ENCODE assay signal across 10 mouse cellular contexts in genomic region chr7:99217338-99218074, GRCm38 (mm10). TPM values are rescaled to one million over a fixed set of nuclear protein-coding genes. Genes with fewer than 3 reads are reported as not detected.
DNase-seq lines count a peak whose midpoint lies in the region; ATAC-seq and TF ChIP-seq lines count a peak whose summit lies in the region.
"Had no signal": no experiment of that assay in that cellular context is flagged by ENCODE, and none has a peak within 500 bp of the region (broad histone marks: within the 10 kb centered on the region; RNA-seq: fewer than 3 reads in every experiment).

No protein-coding gene starts in this region.

- no peak overlapping the region for H3K9ac ChIP-seq in intestine, embryonic 16.5 days (ENCODE audit: low read depth, low read length)
- H3K9ac ChIP-seq in intestine, embryonic 15.5 days, result no peak overlapping the region
- no peak overlapping the region for H3K9ac ChIP-seq in heart, embryonic 13.5 days
- H3K9ac ChIP-seq in stomach, embryonic 15.5 days, result no peak overlapping the region

- no peaks in the 10 kb centered on the region for H3K36me3 ChIP-seq in intestine, embryonic 16.5 days (ENCODE audit: control insufficient read depth, insufficient read depth, low read length)
- no peaks in the 10 kb centered on the region for H3K36me3 ChIP-seq in intestine, embryonic 15.5 days
- H3K36me3 ChIP-seq in heart, embryonic 13.5 days, result no peaks in the 10 kb centered on the region
- H3K36me3 ChIP-seq in stomach, embryonic 15.5 days, result no peaks in the 10 kb centered on the region

- H3K4me2 ChIP-seq in intestine, embryonic 16.5 days (ENCODE audit: low read depth, low read length), result no peak overlapping the region
- no peak overlapping the region for H3K4me2 ChIP-seq in intestine, embryonic 15.5 days (replicated peaks)
- no peak overlapping the region for H3K4me2 ChIP-seq in heart, embryonic 13.5 days
- no peak overlapping the region for H3K4me2 ChIP-seq in stomach, embryonic 15.5 days

- TF ChIP-seq POLR2A in brain, embryonic 14.5 days (IDR thresholded peaks at IDR 0.05; ENCODE audit: borderline replicate concordance, extremely low read depth, insufficient read depth, insufficient read length, poor library complexity, severe bottlenecking), result no peak

- no peak for TF ChIP-seq CTCF in brain, embryonic 14.5 days (IDR thresholded peaks at IDR 0.05; ENCODE audit: borderline replicate concordance, extremely low read depth, insufficient read depth, insufficient read length)

- H3K27ac ChIP-seq in intestine, embryonic 16.5 days (ENCODE audit: low read length), result peak overlapping the region; percentile 94
- H3K27ac ChIP-seq in intestine, embryonic 15.5 days, result no peak overlapping the region
- H3K27ac ChIP-seq in heart, embryonic 13.5 days (replicated peaks), result peak overlapping the region; percentile 83
- H3K27ac ChIP-seq in stomach, embryonic 15.5 days, result no peak overlapping the region

- H3K9me3 ChIP-seq in intestine, embryonic 16.5 days (ENCODE audit: control insufficient read depth, low read length), result no peaks in the 10 kb centered on the region
- no peaks in the 10 kb centered on the region for H3K9me3 ChIP-seq in intestine, embryonic 15.5 days
- no peaks in the 10 kb centered on the region for H3K9me3 ChIP-seq in heart, embryonic 13.5 days
- no peaks in the 10 kb centered on the region for H3K9me3 ChIP-seq in stomach, embryonic 15.5 days

- ATAC-seq in intestine, embryonic 16.5 days, result no peak
- no peak for ATAC-seq in intestine, embryonic 15.5 days
- ATAC-seq in heart, embryonic 13.5 days (ENCODE audit: extremely low read depth, insufficient number of reproducible peaks, low FRiP score, low TSS enrichment), result peak; percentile 69; the same call in 1 of the 2 replicates
- peak; percentile 62; the same call in 1 of the 2 replicates for ATAC-seq in stomach, embryonic 15.5 days (ENCODE audit: insufficient read depth, low FRiP score, low read depth)
- ATAC-seq: Patski had no signal

- WGBS in intestine, embryonic 16.5 days, result 65% methylated on average over 3 of the region's 3 CpGs
- WGBS in intestine, embryonic 15.5 days, result 71% methylated on average over 3 of the region's 3 CpGs
- WGBS in heart, embryonic 13.5 days, result 59% methylated on average over 3 of the region's 3 CpGs
- 68% methylated on average over 3 of the region's 3 CpGs for WGBS in stomach, embryonic 15.5 days

- H3K4me3 ChIP-seq in intestine, embryonic 16.5 days (ENCODE audit: low read length), result no peak overlapping the region
- H3K4me3 ChIP-seq in intestine, embryonic 15.5 days (replicated peaks), result no peak overlapping the region
- H3K4me3 ChIP-seq in heart, embryonic 13.5 days, result no peak overlapping the region
- no peak overlapping the region for H3K4me3 ChIP-seq in stomach, embryonic 15.5 days (replicated peaks)
- H3K4me3 ChIP-seq: erythroblast, embryonic 14.5 days had no signal

- peak; percentile 86 for DNase-seq in brain, embryonic 14.5 days (ENCODE audit: low read depth)
- peak; percentile 60 to 72 for DNase-seq in lung, adult 18-20 months
- no peak for DNase-seq in ovary, postnatal 14 days (ENCODE audit: low spot score)
- no peak for DNase-seq in spleen, adult 18-20 months

- H3K4me1 ChIP-seq in intestine, embryonic 16.5 days (ENCODE audit: control insufficient read depth, insufficient read depth, low read length), result peaks cover 15% of the 10 kb centered on the region; the same call in 1 of the 2 replicates
- H3K4me1 ChIP-seq in intestine, embryonic 15.5 days (replicated peaks), result peaks cover 17% of the 10 kb centered on the region
- peaks cover 44% of the 10 kb centered on the region for H3K4me1 ChIP-seq in heart, embryonic 13.5 days
- 0 out of 2 replicates have a peak, but pooled peaks cover 2% of the 10 kb centered on the region for H3K4me1 ChIP-seq in stomach, embryonic 15.5 days

- H3K27me3 ChIP-seq in intestine, embryonic 16.5 days (replicated peaks; ENCODE audit: control insufficient read depth, insufficient read depth, low read length), result no peaks in the 10 kb centered on the region
- no peaks in the 10 kb centered on the region for H3K27me3 ChIP-seq in intestine, embryonic 15.5 days (replicated peaks)
- H3K27me3 ChIP-seq in heart, embryonic 13.5 days (replicated peaks), result no peaks in the 10 kb centered on the region
- no peaks in the 10 kb centered on the region for H3K27me3 ChIP-seq in stomach, embryonic 15.5 days (replicated peaks)
- H3K27me3 ChIP-seq: Patski had no signal

RNA-seq across cellular contexts. Expression of gene Mogat2, which starts 20.9 kb away (rescaled TPM):
- 234 and 306 TPM in 2 replicates for polyA plus RNA-seq in intestine, embryonic 16.5 days (2015; fragmentation: Nextera tagmentation; extraction: Ambion mirVana)
- 120 and 142 TPM in 2 replicates for polyA plus RNA-seq in intestine, embryonic 15.5 days (2015; fragmentation: Nextera tagmentation; extraction: Ambion mirVana)
- polyA plus RNA-seq in brain, embryonic 14.5 days (2012; rRNA removed), result 1.7 and 2.1 TPM in 2 replicates
- 1.3 and 3.5 TPM in 2 replicates for polyA plus RNA-seq in heart, embryonic 13.5 days (2015; fragmentation: Nextera tagmentation; extraction: Ambion mirVana)
- 28.1 and 34.5 TPM in 2 replicates for polyA plus RNA-seq in stomach, embryonic 15.5 days (2015; fragmentation: Nextera tagmentation; extraction: Ambion mirVana)
- polyA plus RNA-seq: erythroblast, embryonic 14.5 days; Patski had no signal

RNA-seq across cellular contexts. Expression of gene Dgat2, which starts 35.0 kb away (rescaled TPM):
- polyA plus RNA-seq in intestine, embryonic 16.5 days (2015; fragmentation: Nextera tagmentation; extraction: Ambion mirVana), result 325 and 488 TPM in 2 replicates
- 176 and 204 TPM in 2 replicates for polyA plus RNA-seq in intestine, embryonic 15.5 days (2015; fragmentation: Nextera tagmentation; extraction: Ambion mirVana)
- 12.7 and 13.1 TPM in 2 replicates for polyA plus RNA-seq in brain, embryonic 14.5 days (2012; rRNA removed)
- 10.6 and 13.0 TPM in 2 replicates for polyA plus RNA-seq in heart, embryonic 13.5 days (2015; fragmentation: Nextera tagmentation; extraction: Ambion mirVana)
- 70.2 and 72.0 TPM in 2 replicates for polyA plus RNA-seq in stomach, embryonic 15.5 days (2015; fragmentation: Nextera tagmentation; extraction: Ambion mirVana)

RNA-seq across cellular contexts. Expression of gene Map6, which starts 49.7 kb away (rescaled TPM):
- 3.5 and 4.2 TPM in 2 replicates for polyA plus RNA-seq in intestine, embryonic 16.5 days (2015; fragmentation: Nextera tagmentation; extraction: Ambion mirVana)
- 6.1 and 6.8 TPM in 2 replicates for polyA plus RNA-seq in intestine, embryonic 15.5 days (2015; fragmentation: Nextera tagmentation; extraction: Ambion mirVana)
- polyA plus RNA-seq in brain, embryonic 14.5 days (2012; rRNA removed), result 122 and 188 TPM in 2 replicates
- 2.5 and 3.2 TPM in 2 replicates for polyA plus RNA-seq in heart, embryonic 13.5 days (2015; fragmentation: Nextera tagmentation; extraction: Ambion mirVana)
- 6.3 and 6.7 TPM in 2 replicates for polyA plus RNA-seq in stomach, embryonic 15.5 days (2015; fragmentation: Nextera tagmentation; extraction: Ambion mirVana)
- polyA plus RNA-seq: erythroblast, embryonic 14.5 days had no signal

Comparison
In these comparisons a context has a peak if more than half of its experiments do, and no peak if none do; other contexts are left out.
1. H3K27ac ChIP-seq: peak in intestine, embryonic 16.5 days (single experiment) and heart, embryonic 13.5 days (single experiment); none in intestine, embryonic 15.5 days (single experiment) and stomach, embryonic 15.5 days (single experiment).
2. ATAC-seq: peak in heart, embryonic 13.5 days (single experiment) and stomach, embryonic 15.5 days (single experiment); none in intestine, embryonic 16.5 days (single experiment) and intestine, embryonic 15.5 days (single experiment).
3. DNase-seq: peak in brain, embryonic 14.5 days (single experiment) and lung, adult 18-20 months (2 of 2); none in ovary, postnatal 14 days (single experiment) and spleen, adult 18-20 months (0 of 2).
4. RNA of gene Map6, which starts 49.7 kb away (polyA plus RNA-seq): 122 to 188 TPM in brain, embryonic 14.5 days; 6.1 to 6.8 TPM in intestine, embryonic 15.5 days, 6.3 to 6.7 TPM in stomach, embryonic 15.5 days, 3.5 to 4.2 TPM in intestine, embryonic 16.5 days and 2.5 to 3.2 TPM in heart, embryonic 13.5 days; every median in the first group is over 10 times any median in the second.